Mouse (Mus musculus) spleen, adult 2 months (tissue): ENCODE data around the gene Spats2. TPM values are rescaled to one million over a fixed set of nuclear protein-coding genes. Genes with fewer than 3 reads are reported as not detected.
"Not testable (repeated sequence)": the region's sequence is repeated elsewhere in the genome, so short reads cannot be mapped to it uniquely, and the experiment has no call there.

ENCODE experiments used
- DNase-seq, 2 experiments: peaks; one replicate each; pipeline versions ENCODE4 v3.0.0 to v3.0.0-alpha.2; 2012 to 2021; ENCODE audit warnings: low spot score in 2 of 2, low read depth in 1 of 2
- H3K27ac ChIP-seq: fragments of 200-500 bp; 2 replicates; pipeline ENCODE4 v1.5.1; 2012; ENCODE audit warnings: low read length, inconsistent platforms; ENCODE audit not compliant: insufficient read depth
- H3K27me3 ChIP-seq: fragments of 200-500 bp; 2 replicates; pipeline ENCODE4 v1.6.1; 2012; ENCODE audit warnings: mild to moderate bottlenecking, moderate library complexity, low read length, inconsistent platforms; ENCODE audit not compliant: control insufficient read depth, insufficient read depth
- H3K36me3 ChIP-seq: fragments of 200-500 bp; 2 replicates; pipeline ENCODE4 v1.6.1; 2012; ENCODE audit warnings: mild to moderate bottlenecking, low read length, inconsistent platforms; ENCODE audit not compliant: control insufficient read depth, insufficient read depth
- H3K4me1 ChIP-seq: fragments of 200-500 bp; 2 replicates; pipeline ENCODE4 v1.6.1; 2011; ENCODE audit warnings: inconsistent platforms; ENCODE audit not compliant: control insufficient read depth, insufficient read depth, insufficient read length
- H3K4me3 ChIP-seq: fragments of 200-500 bp; 2 replicates; pipeline ENCODE4 v1.5.1; 2011; ENCODE audit warnings: mild to moderate bottlenecking, inconsistent platforms; ENCODE audit not compliant: insufficient read depth, insufficient read length; ENCODE audit errors: extremely low read depth
- CTCF ChIP-seq: fragments of 200-500 bp; IDR thresholded peaks from 2 replicates; pipeline ENCODE4 v1.5.1; 2011; ENCODE audit warnings: mild to moderate bottlenecking, inconsistent platforms; ENCODE audit not compliant: insufficient read depth, insufficient read length, insufficient replicate concordance; ENCODE audit errors: extremely low read depth
- POLR2A ChIP-seq: fragments of 200-500 bp; IDR thresholded peaks from 2 replicates; pipeline ENCODE4 v1.6.1; 2011; ENCODE audit warnings: low read depth, low read length, inconsistent platforms
- WGBS: fragments of 180-500 bp; shearing (Covaris S2); methylation state at CpG from one replicate; pipeline ENCODE4 v1.1.7; 2018; 5-methylcytosine and 5-hydroxymethylcytosine counted together
- polyA plus RNA-seq: library from polyadenylated mRNA; depleted of rRNA; stranded (reverse); fragments of >200 nt; gene quantifications from 2 replicates; pipeline ENCODE4 v1.2.3, GENCODE M21; 2012

Gene Spats2
- polyA plus RNA-seq, 1 experiment = 1.5 TPM

GRCm38 (mm10) chr15:99138389-99138788 is 12.7 kb downstream of the Spats2 start:
- WGBS = 88% methylated on average over 5 of the region's 5 CpGs
- H3K4me3 ChIP-seq = no peak overlapping the region
- no peak for DNase-seq
- TF ChIP-seq CTCF (no peak), POLR2A (no peak)
- no peaks in the 10 kb centered on the region for H3K36me3 ChIP-seq
- H3K4me1 ChIP-seq = no peaks in the 10 kb centered on the region
- no peaks in the 10 kb centered on the region for H3K27me3 ChIP-seq
- no peak overlapping the region for H3K27ac ChIP-seq

- Histone ChIP-seq H3K4me3 (no peak overlapping the region), H3K27me3 (no peaks in the 10 kb centered on the region), H3K36me3 (no peaks in the 10 kb centered on the region), H3K27ac (no peak overlapping the region), H3K4me1 (no peaks in the 10 kb centered on the region)
- TF ChIP-seq CTCF (peak; percentile 48; the same call in 1 of the 2 replicates), POLR2A (no peak)
- peak in 1 of 2 experiments; percentile 6 for DNase-seq
- 66% methylated on average over 6 of the region's 6 CpGs for WGBS
Observed at GRCm38 (mm10) chr15:99139669-99140068, 14.0 kb downstream of the Spats2 start.

GRCm38 (mm10) chr15:99150516-99150915 is 24.8 kb downstream of the Spats2 start:
- WGBS = 91% methylated on average over 7 of the region's 7 CpGs
- Histone ChIP-seq H3K27ac (no peak overlapping the region), H3K4me3 (no peak overlapping the region), H3K4me1 (no peaks in the 10 kb centered on the region), H3K36me3 (no peaks in the 10 kb centered on the region), H3K27me3 (no peaks in the 10 kb centered on the region)
- TF ChIP-seq POLR2A (no peak), CTCF (no peak)
- DNase-seq = no peak

GRCm38 (mm10) chr15:99151324-99151723 is 25.6 kb downstream of the Spats2 start:
- no peaks in the 10 kb centered on the region for H3K4me1 ChIP-seq
- TF ChIP-seq POLR2A = no peak
- TF ChIP-seq CTCF = no peak
- no peak overlapping the region for H3K27ac ChIP-seq
- DNase-seq = no peak
- no peak overlapping the region for H3K4me3 ChIP-seq
- H3K27me3 ChIP-seq = no peaks in the 10 kb centered on the region
- H3K36me3 ChIP-seq = no peaks in the 10 kb centered on the region
- WGBS = 83% methylated on average over 8 of the region's 8 CpGs

GRCm38 (mm10) chr15:99153466-99153865 is 27.8 kb downstream of the Spats2 start:
- no peaks in the 10 kb centered on the region for H3K4me1 ChIP-seq
- no peaks in the 10 kb centered on the region for H3K27me3 ChIP-seq
- no peak for TF ChIP-seq POLR2A
- no peak for TF ChIP-seq CTCF
- H3K36me3 ChIP-seq = no peaks in the 10 kb centered on the region
- H3K27ac ChIP-seq = no peak overlapping the region
- H3K4me3 ChIP-seq = no peak overlapping the region
- DNase-seq = peak in 1 of 2 experiments; percentile 12
- WGBS = 76% methylated on average over 8 of the region's 8 CpGs

GRCm38 (mm10) chr15:99154515-99154914 is 28.8 kb downstream of the Spats2 start:
- not testable (repeated sequence) for H3K4me3 ChIP-seq, DNase-seq
- 68% methylated on average over 10 of the region's 10 CpGs for WGBS

GRCm38 (mm10) chr15:99163512-99164365 is 38.0 kb downstream of the Spats2 start:
- Histone ChIP-seq H3K4me3 (no peak overlapping the region), H3K36me3 (no peaks in the 10 kb centered on the region), H3K27me3 (no peaks in the 10 kb centered on the region), H3K4me1 (no peaks in the 10 kb centered on the region), H3K27ac (no peak overlapping the region)
- TF ChIP-seq CTCF = no peak
- TF ChIP-seq POLR2A = no peak
- no peak for DNase-seq
- whole genome bisulfite sequencing = 86% methylated on average over 12 of the region's 12 CpGs

More at GRCm38 (mm10) chr15:99154515-99154914, 28.8 kb downstream of the Spats2 start:
- not testable (repeated sequence) for H3K36me3 ChIP-seq, H3K27me3 ChIP-seq, H3K4me1 ChIP-seq, H3K27ac ChIP-seq
